In genomic region chr7:75827850-75828249, GRCm38 (mm10) we compare ENCODE assay signal across 8 mouse cellular contexts. TPM values are rescaled to one million over a fixed set of nuclear protein-coding genes. Genes with fewer than 3 reads are reported as not detected.
DNase-seq lines count a peak whose midpoint lies in the region; ATAC-seq lines count a peak whose summit lies in the region.

No protein-coding gene starts in this region.

- H3K9ac ChIP-seq in forebrain, embryonic 15.5 days (replicated peaks): no peak overlapping the region

- 27% methylated on average over 10 of the region's 10 CpGs for WGBS in forebrain, embryonic 15.5 days

- ATAC-seq in forebrain, embryonic 15.5 days (replicated peaks): peak; percentile 64; the same call in 1 of the 2 replicates
- peak; percentile 91 for ATAC-seq in neutrophil, adult 5-6 weeks (ENCODE audit: extremely low read depth, insufficient number of reproducible peaks, low FRiP score, poor library complexity, severe bottlenecking)

- no peak overlapping the region for H3K27ac ChIP-seq in forebrain, embryonic 15.5 days (replicated peaks)

- H3K36me3 ChIP-seq in forebrain, embryonic 15.5 days: no peaks in the 10 kb centered on the region

- peak; percentile 86 for DNase-seq in NIH3T3 (ENCODE audit: low read depth)
- DNase-seq in cerebellum, adult 11 months: peak; percentile 46
- peak; percentile 80 for DNase-seq in heart, postnatal 4 days
- DNase-seq in layer of hippocampus, adult 11-12 months (ENCODE audit: low spot score): peak; percentile 73
- peak; percentile 62 to 67 for DNase-seq in lung, adult 18-20 months
- DNase-seq in thymus, postnatal 14 days: peak; percentile 74

- no peak overlapping the region for H3K4me3 ChIP-seq in forebrain, embryonic 15.5 days

- no peaks in the 10 kb centered on the region for H3K9me3 ChIP-seq in forebrain, embryonic 15.5 days

- no peaks in the 10 kb centered on the region for H3K27me3 ChIP-seq in forebrain, embryonic 15.5 days

- no peaks in the 10 kb centered on the region for H3K4me1 ChIP-seq in forebrain, embryonic 15.5 days

- H3K4me2 ChIP-seq in forebrain, embryonic 15.5 days (replicated peaks): no peak overlapping the region

RNA-seq across cellular contexts. Expression of gene Klhl25, which starts 20.3 kb away (rescaled TPM):
- polyA plus RNA-seq in forebrain, embryonic 15.5 days (2015; fragmentation: Nextera tagmentation; extraction: Ambion mirVana): 40.1 and 42.8 TPM in 2 replicates
- total RNA-seq in heart, postnatal 4 days (2021): 10 to 100 TPM in 1 of 2 experiments, 1 to 10 TPM in 1; 9.6 to 12.2 TPM
- 12.5 and 16.1 TPM in 2 replicates for total RNA-seq in neutrophil, adult 5-6 weeks (2017)
